Mouse (Mus musculus) MEL (cell line): ENCODE data around the gene Krtdap. TPM values are rescaled to one million over a fixed set of nuclear protein-coding genes. Genes with fewer than 3 reads are reported as not detected.

Experiments used
- DNase-seq: peaks from one replicate; pipeline ENCODE4 v3.0.0; 2011; ENCODE audit warnings: low read depth, low spot score
- H3K27ac ChIP-seq: 2 replicates; pipeline ENCODE4 v1.5.1; 2012; ENCODE audit warnings: low read depth, mild to moderate bottlenecking, control low read depth, low read length, moderate library complexity; ENCODE audit not compliant: control insufficient read depth
- H3K27me3 ChIP-seq, 2 experiments: fragments of 150-350 bp in 1 of 2; sonication (generic) in 1 of 2; 2 replicates each; pipeline ENCODE4 v1.6.1; 2012; ENCODE audit warnings: low read length in 2 of 2, mild to moderate bottlenecking in 2 of 2, improper control_type of control experiment in 1 of 2, moderate library complexity in 1 of 2; ENCODE audit not compliant: insufficient read depth in 2 of 2, control insufficient read depth in 1 of 2
- H3K36me3 ChIP-seq, 2 experiments: 2 replicates each; pipeline ENCODE4 v1.6.1; 2012 to 2014; ENCODE audit warnings: low read length in 2 of 2, improper control_type of control experiment in 1 of 2, inconsistent platforms in 1 of 2, mild to moderate bottlenecking in 1 of 2; ENCODE audit not compliant: insufficient read depth in 2 of 2, control insufficient read depth in 1 of 2
- H3K4me1 ChIP-seq, 2 experiments: fragments of 150-350 bp in 1 of 2; sonication (generic) in 1 of 2; 2 replicates each; pipeline ENCODE4 v1.6.1; 2012; ENCODE audit warnings: low read length in 2 of 2, improper control_type of control experiment in 1 of 2, mild to moderate bottlenecking in 1 of 2; ENCODE audit not compliant: insufficient read depth in 2 of 2, control insufficient read depth in 1 of 2
- H3K4me3 ChIP-seq, 2 experiments: fragments of 150-350 bp in 1 of 2; sonication (generic) in 1 of 2; 2 replicates each; pipeline ENCODE4 v1.5.1; 2012; ENCODE audit warnings: low read depth in 2 of 2, low read length in 2 of 2, mild to moderate bottlenecking in 2 of 2, moderate library complexity in 2 of 2, control low read depth in 1 of 2, improper control_type of control experiment in 1 of 2; ENCODE audit not compliant: control insufficient read depth in 1 of 2, insufficient read depth in 1 of 2
- H3K79me2 ChIP-seq: 2 replicates; pipeline ENCODE4 v1.6.1; 2012; ENCODE audit warnings: mild to moderate bottlenecking, low read length, moderate library complexity; ENCODE audit not compliant: control insufficient read depth, poor library complexity, insufficient read depth
- H3K9ac ChIP-seq: 2 replicates; pipeline ENCODE4 v1.6.1; 2012; ENCODE audit warnings: low read depth, mild to moderate bottlenecking, control low read depth, low read length, moderate library complexity; ENCODE audit not compliant: control insufficient read depth, poor library complexity, severe bottlenecking
- H3K9me3 ChIP-seq: fragments of 150-350 bp; sonication (generic); replicated peaks from 2 replicates; pipeline ENCODE4 v1.6.1; 2012; ENCODE audit warnings: mild to moderate bottlenecking, low read length, improper control_type of control experiment, moderate library complexity; ENCODE audit not compliant: insufficient read depth
- BHLHE40 ChIP-seq: IDR thresholded peaks from 2 replicates; pipeline ENCODE4 v1.6.1; 2012; ENCODE audit warnings: low read depth, mild to moderate bottlenecking, inconsistent platforms, low read length, improper control_type of control experiment, borderline replicate concordance
- CHD1 ChIP-seq: IDR thresholded peaks from 2 replicates; pipeline ENCODE4 v1.6.1; 2012; ENCODE audit warnings: low read depth, mild to moderate bottlenecking, inconsistent platforms, low read length, improper control_type of control experiment
- CHD2 ChIP-seq: IDR thresholded peaks from 2 replicates; pipeline ENCODE4 v1.6.1; 2011; ENCODE audit warnings: low read length, improper control_type of control experiment
- CTCF ChIP-seq, 3 experiments: IDR thresholded peaks in 2 of 3; conservative IDR thresholded peaks in 1 of 3; 2 replicates each; pipeline ENCODE4 v1.5.1; 2011 to 2012; ENCODE audit warnings: low read length in 3 of 3, low read depth in 2 of 3, mild to moderate bottlenecking in 2 of 3, improper control_type of control experiment in 1 of 3, inconsistent platforms in 1 of 3, mixed read lengths in 1 of 3, moderate library complexity in 1 of 3; ENCODE audit not compliant: control insufficient read depth in 1 of 3, insufficient read depth in 1 of 3, poor library complexity in 1 of 3, severe bottlenecking in 1 of 3
- E2F4 ChIP-seq: IDR thresholded peaks from 2 replicates; pipeline ENCODE4 v1.6.1; 2011; ENCODE audit warnings: low read depth, low read length, improper control_type of control experiment, borderline replicate concordance
- ELF1 ChIP-seq: IDR thresholded peaks from 2 replicates; pipeline ENCODE4 v1.6.1; 2014; ENCODE audit warnings: low read depth, mild to moderate bottlenecking, inconsistent platforms, low read length, improper control_type of control experiment, moderate library complexity
- EP300 ChIP-seq, 2 experiments: IDR thresholded peaks; 2 replicates each; pipeline ENCODE4 v1.6.1; 2011; ENCODE audit warnings: improper control_type of control experiment in 2 of 2, low read length in 2 of 2, low read depth in 1 of 2, mild to moderate bottlenecking in 1 of 2
- ETS1 ChIP-seq: IDR thresholded peaks from 2 replicates; pipeline ENCODE4 v1.6.1; 2012; ENCODE audit warnings: low read depth, mild to moderate bottlenecking, inconsistent platforms, low read length, improper control_type of control experiment, moderate library complexity
- GABPA ChIP-seq: IDR thresholded peaks from 2 replicates; pipeline ENCODE4 v1.6.1; 2012; ENCODE audit warnings: low read depth, mild to moderate bottlenecking, inconsistent platforms, low read length, improper control_type of control experiment, moderate library complexity
- GATA1 ChIP-seq: IDR thresholded peaks from 2 replicates; pipeline ENCODE4 v1.6.1; 2011; ENCODE audit warnings: low read depth, low read length, improper control_type of control experiment
- HCFC1 ChIP-seq: IDR thresholded peaks from 2 replicates; pipeline ENCODE4 v1.6.1; 2012; ENCODE audit warnings: low read depth, mild to moderate bottlenecking, inconsistent platforms, low read length, improper control_type of control experiment, moderate library complexity
- JUND ChIP-seq: IDR thresholded peaks from 2 replicates; pipeline ENCODE4 v1.6.1; 2011; ENCODE audit warnings: low read depth, mild to moderate bottlenecking, improper control_type of control experiment, low read length
- MAFK ChIP-seq: IDR thresholded peaks from 2 replicates; pipeline ENCODE4 v1.6.1; 2011; ENCODE audit warnings: low read depth, mild to moderate bottlenecking, low read length, improper control_type of control experiment, borderline replicate concordance
- MAX ChIP-seq: IDR thresholded peaks from 2 replicates; pipeline ENCODE4 v1.6.1; 2011; ENCODE audit warnings: low read length, improper control_type of control experiment
- MEF2A ChIP-seq: IDR thresholded peaks from 2 replicates; pipeline ENCODE4 v1.6.1; 2014; ENCODE audit warnings: low read depth, mild to moderate bottlenecking, inconsistent platforms, low read length, improper control_type of control experiment; ENCODE audit not compliant: poor library complexity, insufficient replicate concordance, severe bottlenecking; ENCODE audit errors: extremely low read depth
- MXI1 ChIP-seq: IDR thresholded peaks from 2 replicates; pipeline ENCODE4 v1.6.1; 2011; ENCODE audit warnings: mild to moderate bottlenecking, low read depth, low read length, improper control_type of control experiment
- MYB ChIP-seq: IDR thresholded peaks from 2 replicates; pipeline ENCODE4 v1.6.1; 2011; ENCODE audit warnings: mild to moderate bottlenecking, low read depth, low read length, improper control_type of control experiment
- MYC ChIP-seq: IDR thresholded peaks from 2 replicates; pipeline ENCODE4 v1.6.1; 2011; ENCODE audit warnings: low read depth, mild to moderate bottlenecking, low read length, improper control_type of control experiment, moderate library complexity
- NRF1 ChIP-seq: IDR thresholded peaks from 2 replicates; pipeline ENCODE4 v1.6.1; 2014; ENCODE audit warnings: low read depth, mild to moderate bottlenecking, inconsistent platforms, low read length, improper control_type of control experiment, moderate library complexity; ENCODE audit not compliant: poor library complexity, insufficient read depth, severe bottlenecking
- POLR2AphosphoS5 ChIP-seq: IDR thresholded peaks from 2 replicates; pipeline ENCODE4 v1.6.1; 2012; ENCODE audit warnings: low read depth, borderline replicate concordance, mild to moderate bottlenecking, inconsistent platforms, low read length, moderate library complexity, mixed read lengths
- RAD21 ChIP-seq: IDR thresholded peaks from 2 replicates; pipeline ENCODE4 v1.6.1; 2011; ENCODE audit warnings: mild to moderate bottlenecking, low read depth, low read length, improper control_type of control experiment
- RCOR1 ChIP-seq: IDR thresholded peaks from 2 replicates; pipeline ENCODE4 v1.6.1; 2012; ENCODE audit warnings: low read depth, mild to moderate bottlenecking, inconsistent platforms, low read length, improper control_type of control experiment
- SMC3 ChIP-seq: IDR thresholded peaks from 2 replicates; pipeline ENCODE4 v1.6.1; 2011; ENCODE audit warnings: low read depth, low read length, improper control_type of control experiment
- TAL1 ChIP-seq: IDR thresholded peaks from 2 replicates; pipeline ENCODE4 v1.6.1; 2012; ENCODE audit warnings: mild to moderate bottlenecking, inconsistent platforms, low read length, moderate library complexity, mixed read lengths
- TBP ChIP-seq: IDR thresholded peaks from 2 replicates; pipeline ENCODE4 v1.8.0; 2011; ENCODE audit warnings: low read depth, low read length, improper control_type of control experiment
- TCF12 ChIP-seq: IDR thresholded peaks from 2 replicates; pipeline ENCODE4 v1.6.1; 2014; ENCODE audit warnings: low read depth, mild to moderate bottlenecking, inconsistent platforms, low read length, improper control_type of control experiment, moderate library complexity
- USF1 ChIP-seq: IDR thresholded peaks from 2 replicates; pipeline ENCODE4 v1.6.1; 2014; ENCODE audit warnings: low read depth, mild to moderate bottlenecking, inconsistent platforms, low read length, improper control_type of control experiment, moderate library complexity
- USF2 ChIP-seq, 2 experiments: IDR thresholded peaks; 2 replicates each; pipeline ENCODE4 v1.6.1; 2011 to 2012; ENCODE audit warnings: improper control_type of control experiment in 2 of 2, low read length in 2 of 2, borderline replicate concordance in 1 of 2, inconsistent platforms in 1 of 2, low read depth in 1 of 2, mild to moderate bottlenecking in 1 of 2; ENCODE audit not compliant: insufficient read depth in 1 of 2
- ZC3H11A ChIP-seq: IDR thresholded peaks from 2 replicates; pipeline ENCODE4 v1.6.1; 2012; ENCODE audit warnings: low read depth, mild to moderate bottlenecking, inconsistent platforms, low read length, improper control_type of control experiment
- ZKSCAN1 ChIP-seq: IDR thresholded peaks from 2 replicates; pipeline ENCODE4 v1.6.1; 2012; ENCODE audit warnings: low read depth, mild to moderate bottlenecking, inconsistent platforms, low read length, improper control_type of control experiment, moderate library complexity
- polyA plus RNA-seq, 2 experiments: library from polyadenylated mRNA; stranded (reverse) in 1 of 2; unstranded in 1 of 2; fragments of >175 nt in 1 of 2; fragments of >200 nt in 1 of 2; gene quantifications; 2 replicates each; pipeline versions ENCODE4 v1.2.1 to v1.2.4; 2012; ENCODE audit warnings: low replicate concordance in 2 of 2, low read depth in 1 of 2; ENCODE audit not compliant: insufficient read length in 2 of 2, insufficient read depth in 1 of 2, missing spikeins in 1 of 2
- total RNA-seq: library from RNA; depleted of rRNA; stranded (reverse); fragments of 300-350 nt; gene quantifications from 2 replicates; pipeline ENCODE4 v1.2.3, GENCODE M21; 2012

Gene Krtdap
- total and polyA plus RNA-seq, 3 experiments: not detected

DNA sequence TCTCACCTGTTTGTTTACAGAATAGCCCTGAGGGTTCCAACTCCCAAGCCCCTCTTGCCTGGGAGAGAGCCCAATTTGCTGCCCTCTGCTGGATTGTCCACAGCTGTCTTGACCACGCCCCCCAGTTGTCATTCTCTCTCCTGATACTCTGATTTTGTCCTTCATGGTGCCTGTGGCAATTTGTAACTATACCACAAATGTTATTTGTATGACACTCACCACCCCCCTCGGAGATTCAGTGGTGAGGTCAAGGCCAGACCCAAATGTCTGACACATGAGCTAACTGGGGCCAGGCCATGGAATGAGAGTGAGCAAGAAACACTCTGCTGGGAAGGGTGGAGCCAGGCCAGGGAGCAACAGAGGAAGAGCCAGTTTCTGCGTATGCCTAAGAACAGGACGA is 28.8 kb upstream of the Krtdap start:
- Histone ChIP-seq H3K27ac (no peak overlapping the region), H3K9me3 (no peaks in the 10 kb centered on the region), H3K4me3 (no peak overlapping the region), H3K4me1 (no peaks in the 10 kb centered on the region; a peak in 1 of 4 replicates), H3K36me3 (no peaks in the 10 kb centered on the region), H3K79me2 (no peaks in the 10 kb centered on the region), H3K27me3 (0 out of 4 replicates have a peak, but pooled peaks cover 0 to 2% of the 10 kb centered on the region in 2 experiments), H3K9ac (no peak overlapping the region)
- DNase-seq: no peak
- TF ChIP-seq TBP: no peak
- TF ChIP-seq SMC3: peak; percentile 49
- peak; percentile 11 to 61 (median 48); a peak in 4 of 6 replicates for TF ChIP-seq CTCF (IDR thresholded peaks at IDR 0.05 in 2 of 3, conservative IDR thresholded peaks at IDR 0.05 in 1 of 3; ENCODE audit: control insufficient read depth in 1 of 3, insufficient read depth in 1 of 3, low read depth in 2 of 3, low read length in 3 of 3, poor library complexity in 1 of 3, severe bottlenecking in 1 of 3)
- TF ChIP-seq HCFC1: no peak
- no peak for TF ChIP-seq POLR2AphosphoS5
- TF ChIP-seq RAD21: peak; percentile 7; the same call in 1 of the 2 replicates
- TF ChIP-seq ZKSCAN1: no peak
- TF ChIP-seq MAFK: no peak
- TF ChIP-seq CHD1: no peak
- TF ChIP-seq GABPA: no peak

- H3K9me3 ChIP-seq: no peaks in the 10 kb centered on the region
- H3K36me3 ChIP-seq: no peaks in the 10 kb centered on the region
- H3K4me1 ChIP-seq: no peaks in the 10 kb centered on the region; a peak in 1 of 4 replicates
- peak; percentile 73 for DNase-seq
- H3K27me3 ChIP-seq: peaks cover 0 to 4% of the 10 kb centered on the region in 2 experiments; a peak in 1 of 4 replicates
- H3K9ac ChIP-seq: no peak overlapping the region
- H3K27ac ChIP-seq: no peak overlapping the region
- H3K79me2 ChIP-seq: no peaks in the 10 kb centered on the region
- H3K4me3 ChIP-seq: no peak overlapping the region
- TF ChIP-seq MXI1 (no peak), MEF2A (no peak), NRF1 (no peak), BHLHE40 (no peak), ZC3H11A (no peak), CTCF (IDR thresholded peaks at IDR 0.05 in 2 of 3, conservative IDR thresholded peaks at IDR 0.05 in 1 of 3; ENCODE audit: control insufficient read depth in 1 of 3, insufficient read depth in 1 of 3, low read depth in 2 of 3, low read length in 3 of 3, poor library complexity in 1 of 3, severe bottlenecking in 1 of 3) (no peak), MYB (no peak), MYC (no peak), JUND (no peak), USF2 (IDR thresholded peaks at IDR 0.05; ENCODE audit: borderline replicate concordance in 1 of 2, insufficient read depth in 1 of 2, low read depth in 1 of 2, low read length in 2 of 2) (no peak), ETS1 (no peak), TAL1 (peak; percentile 55; the same call in 1 of the 2 replicates), TCF12 (peak; percentile 56), ELF1 (0 out of 2 replicates have a peak, but pooled peaks have one; percentile 30), USF1 (no peak), CHD1 (no peak), EP300 (IDR thresholded peaks at IDR 0.05; ENCODE audit: low read depth in 1 of 2, low read length in 2 of 2) (peak; percentile 28 to 32; a peak in 2 of 4 replicates), MAX (no peak), CHD2 (no peak), RCOR1 (no peak), GATA1 (peak; percentile 64; the same call in 1 of the 2 replicates), RAD21 (no peak), E2F4 (no peak)
Observed at GRCm38 (mm10) chr7:30761769-30762352, 25.8 kb upstream of the Krtdap start.
